Mouse (Mus musculus): Measurements from ENCODE around the gene Rrp8. TPM values are rescaled to one million over a fixed set of nuclear protein-coding genes. Genes with fewer than 3 reads are reported as not detected.

Rrp8 gene
- polyA plus RNA-seq, 1 experiment from 2014 or later, result 19.3 TPM

DNA sequence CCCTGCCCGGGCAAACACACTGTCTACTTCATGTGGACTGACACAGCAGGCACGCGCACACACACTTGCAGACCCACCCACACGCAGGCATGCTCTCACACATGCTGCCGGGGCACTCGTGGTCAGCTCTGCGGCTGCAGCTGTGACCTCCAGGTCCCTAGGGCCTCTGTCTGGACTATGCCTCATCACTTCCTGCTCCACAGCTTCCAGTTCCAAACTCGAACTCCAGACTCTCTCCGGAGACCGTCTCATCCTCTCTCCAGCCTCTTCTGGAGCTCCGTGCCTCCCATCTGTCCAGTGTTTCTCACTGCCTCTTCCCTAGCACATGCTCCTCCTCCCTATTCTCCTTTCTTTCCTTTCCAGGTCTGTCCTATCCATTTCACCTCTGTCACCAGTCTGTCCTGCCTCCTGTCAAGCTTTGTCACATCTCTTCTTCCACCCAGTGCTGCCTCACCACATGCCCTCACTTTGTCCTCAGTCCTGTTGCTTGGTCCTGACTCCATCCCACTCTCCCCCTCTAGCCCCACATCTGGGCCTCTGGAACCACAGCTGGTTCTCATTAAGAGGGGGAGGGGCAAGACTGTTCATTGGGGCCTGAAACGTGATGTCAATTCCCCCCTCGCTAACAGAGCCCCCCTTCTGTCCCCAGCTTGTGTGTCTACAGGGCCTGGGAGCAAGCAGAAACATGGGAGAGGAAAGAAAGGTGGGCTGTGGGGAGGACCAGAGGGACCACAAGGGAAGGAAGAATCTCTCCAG is 40.8 kb upstream of the Rrp8 start:
- Histone ChIP-seq H3K36me3 (ENCODE audit: insufficient read depth, low read length) (no peaks in the 10 kb centered on the region), H3K4me3 (ENCODE audit: low read depth, low read length) (no peak overlapping the region), H3K27ac (ENCODE audit: low read length) (peak overlapping the region; percentile 47), H3K9ac (replicated peaks; ENCODE audit: low read depth) (no peak overlapping the region), H3K27me3 (replicated peaks; ENCODE audit: insufficient read depth, low read length) (no peaks in the 10 kb centered on the region), H3K4me2 (replicated peaks; ENCODE audit: low read depth, low read length) (peak overlapping the region; percentile 37), H3K9me3 (ENCODE audit: low read length) (no peaks in the 10 kb centered on the region), H3K4me1 (ENCODE audit: insufficient read depth, low read depth, low read length) (peaks cover 10% of the 10 kb centered on the region; the same call in 1 of the 2 replicates)
- DNase-seq (ENCODE audit: low spot score) (peak; percentile 81), ATAC-seq (peak; percentile 74)
- 29% methylated on average over 13 of the region's 13 CpGs for WGBS
- TF ChIP-seq CTCF (IDR thresholded peaks at IDR 0.05), result no peak
- TF ChIP-seq EP300 (IDR thresholded peaks at IDR 0.05), result 0 out of 2 replicates have a peak, but pooled peaks have one; percentile 50

DNA sequence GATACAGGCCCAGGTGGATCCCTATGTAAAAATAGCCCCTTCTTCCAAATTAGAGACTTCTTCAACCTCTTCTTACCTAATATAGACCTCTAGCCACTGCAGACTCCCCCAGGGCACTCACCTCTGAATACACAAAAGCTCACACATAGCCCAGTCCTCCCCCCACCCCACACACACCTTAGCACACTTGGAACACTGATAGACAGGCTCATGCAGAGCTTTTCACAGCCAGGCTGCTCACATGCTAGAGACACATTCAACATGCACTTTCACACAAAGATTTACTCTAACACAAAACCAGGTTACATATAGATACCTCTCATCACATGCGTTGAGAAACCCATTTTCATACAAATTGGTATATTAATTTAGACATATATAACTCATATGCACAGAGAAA is 40.1 kb upstream of the Rrp8 start:
- Histone ChIP-seq H3K27ac (ENCODE audit: low read length) (no peak overlapping the region), H3K36me3 (ENCODE audit: insufficient read depth, low read length) (no peaks in the 10 kb centered on the region), H3K4me1 (ENCODE audit: insufficient read depth, low read depth, low read length) (peaks cover 10% of the 10 kb centered on the region; the same call in 1 of the 2 replicates), H3K9me3 (ENCODE audit: low read length) (no peaks in the 10 kb centered on the region), H3K4me2 (replicated peaks; ENCODE audit: low read depth, low read length) (0 out of 2 replicates have a peak overlapping the region, but pooled peaks have one; percentile 37), H3K9ac (replicated peaks; ENCODE audit: low read depth) (no peak overlapping the region), H3K4me3 (ENCODE audit: low read depth, low read length) (no peak overlapping the region), H3K27me3 (replicated peaks; ENCODE audit: insufficient read depth, low read length) (no peaks in the 10 kb centered on the region)
- no peak for DNase-seq (ENCODE audit: low spot score)
- ATAC-seq, result no peak
- WGBS, result 81% methylated on average over 1 of the region's 1 CpGs
- no peak for TF ChIP-seq EP300 (IDR thresholded peaks at IDR 0.05)
- TF ChIP-seq CTCF (IDR thresholded peaks at IDR 0.05), result no peak

DNA sequence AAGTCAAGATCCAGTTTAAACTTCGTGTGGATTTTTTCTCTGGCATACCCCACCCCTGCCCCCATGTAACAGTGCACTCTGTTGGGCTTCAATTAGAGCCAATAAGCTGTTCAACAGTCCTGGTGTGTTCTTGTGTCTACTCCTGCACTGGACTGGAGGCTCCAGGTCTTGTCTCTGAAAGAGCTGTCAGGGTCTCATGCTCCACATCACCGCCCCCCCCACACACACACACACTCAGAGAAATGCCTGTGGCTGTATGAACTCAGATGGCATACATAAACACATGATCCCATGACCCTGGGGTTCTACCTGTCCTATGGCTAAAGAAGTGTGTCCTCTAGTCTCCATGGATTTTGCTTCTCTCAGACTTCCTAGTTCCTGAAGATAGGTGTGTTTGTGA is 38.8 kb upstream of the Rrp8 start:
- H3K27ac ChIP-seq (ENCODE audit: low read length), result no peak overlapping the region
- ATAC-seq (no peak), DNase-seq (ENCODE audit: low spot score) (no peak)
- no peak overlapping the region for H3K4me3 ChIP-seq (ENCODE audit: low read depth, low read length)
- no peaks in the 10 kb centered on the region for H3K36me3 ChIP-seq (ENCODE audit: insufficient read depth, low read length)
- no peaks in the 10 kb centered on the region for H3K27me3 ChIP-seq (replicated peaks; ENCODE audit: insufficient read depth, low read length)
- H3K9ac ChIP-seq (replicated peaks; ENCODE audit: low read depth), result no peak overlapping the region
- 81% methylated on average over 2 of the region's 2 CpGs for WGBS
- H3K4me2 ChIP-seq (replicated peaks; ENCODE audit: low read depth, low read length), result no peak overlapping the region
- peaks cover 10% of the 10 kb centered on the region; the same call in 1 of the 2 replicates for H3K4me1 ChIP-seq (ENCODE audit: insufficient read depth, low read depth, low read length)
- TF ChIP-seq EP300 (IDR thresholded peaks at IDR 0.05) (no peak), CTCF (IDR thresholded peaks at IDR 0.05) (no peak)
- no peaks in the 10 kb centered on the region for H3K9me3 ChIP-seq (ENCODE audit: low read length)

DNA sequence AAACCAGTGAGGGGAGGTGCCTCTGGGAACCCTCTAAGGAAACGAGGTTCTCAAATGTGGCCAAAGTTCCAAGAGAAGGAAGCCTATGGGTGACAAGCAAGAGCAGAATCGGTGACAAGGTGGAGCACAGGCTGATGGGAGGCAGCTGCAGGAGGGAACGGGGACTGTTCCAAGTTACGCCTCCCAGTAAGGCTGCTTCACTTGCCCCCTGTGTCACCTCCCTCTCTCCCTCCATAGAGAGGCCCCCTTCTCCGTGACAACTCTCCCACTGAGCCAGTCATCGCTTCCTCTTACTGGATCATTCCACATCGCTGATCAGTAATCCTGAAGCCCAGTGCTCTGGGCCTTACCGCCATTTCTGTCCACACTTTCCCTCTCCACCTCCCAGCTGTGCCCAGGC is 37.5 kb upstream of the Rrp8 start:
- DNase-seq (ENCODE audit: low spot score), result peak; percentile 70
- TF ChIP-seq CTCF (IDR thresholded peaks at IDR 0.05) (no peak), EP300 (IDR thresholded peaks at IDR 0.05) (no peak)
- WGBS, result 60% methylated on average over 8 of the region's 8 CpGs
- peaks cover 10% of the 10 kb centered on the region; the same call in 1 of the 2 replicates for H3K4me1 ChIP-seq (ENCODE audit: insufficient read depth, low read depth, low read length)
- H3K4me3 ChIP-seq (ENCODE audit: low read depth, low read length), result no peak overlapping the region
- H3K4me2 ChIP-seq (replicated peaks; ENCODE audit: low read depth, low read length), result no peak overlapping the region
- H3K9me3 ChIP-seq (ENCODE audit: low read length), result no peaks in the 10 kb centered on the region
- H3K27ac ChIP-seq (ENCODE audit: low read length), result no peak overlapping the region
- no peaks in the 10 kb centered on the region for H3K36me3 ChIP-seq (ENCODE audit: insufficient read depth, low read length)
- H3K27me3 ChIP-seq (replicated peaks; ENCODE audit: insufficient read depth, low read length), result no peaks in the 10 kb centered on the region
- peak; percentile 30 for ATAC-seq
- no peak overlapping the region for H3K9ac ChIP-seq (replicated peaks; ENCODE audit: low read depth)

DNA sequence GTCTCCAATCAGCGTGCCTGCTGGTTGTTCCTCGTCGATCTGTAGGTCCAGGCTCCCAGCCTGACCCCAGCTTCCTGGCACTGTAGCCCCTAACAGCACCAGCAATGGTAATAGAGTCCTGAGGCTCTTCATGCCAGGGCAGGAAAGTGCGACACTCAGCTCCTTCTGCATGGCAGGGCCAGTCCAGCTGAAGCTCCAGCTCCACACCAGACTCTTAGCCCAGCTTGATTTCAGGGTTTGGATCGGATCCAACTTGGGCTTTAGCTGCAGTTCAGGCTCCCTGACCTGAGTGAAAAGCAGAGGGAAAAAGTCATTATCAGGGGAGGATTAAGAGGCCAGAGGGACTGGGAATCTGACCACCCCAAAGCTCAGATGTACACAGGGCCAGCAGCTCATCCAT is 35.9 kb upstream of the Rrp8 start:
- H3K9ac ChIP-seq (replicated peaks; ENCODE audit: low read depth), result no peak overlapping the region
- no peaks in the 10 kb centered on the region for H3K36me3 ChIP-seq (ENCODE audit: insufficient read depth, low read length)
- 67% methylated on average over 5 of the region's 5 CpGs for WGBS
- no peaks in the 10 kb centered on the region for H3K27me3 ChIP-seq (replicated peaks; ENCODE audit: insufficient read depth, low read length)
- ATAC-seq, result no peak
- H3K4me2 ChIP-seq (replicated peaks; ENCODE audit: low read depth, low read length), result no peak overlapping the region
- H3K4me3 ChIP-seq (ENCODE audit: low read depth, low read length), result no peak overlapping the region
- TF ChIP-seq EP300 (IDR thresholded peaks at IDR 0.05), result no peak
- no peak for TF ChIP-seq CTCF (IDR thresholded peaks at IDR 0.05)
- H3K9me3 ChIP-seq (ENCODE audit: low read length), result no peaks in the 10 kb centered on the region
- H3K27ac ChIP-seq (ENCODE audit: low read length), result no peak overlapping the region
- peaks cover 5% of the 10 kb centered on the region; the same call in 1 of the 2 replicates for H3K4me1 ChIP-seq (ENCODE audit: insufficient read depth, low read depth, low read length)
- DNase-seq (ENCODE audit: low spot score), result no peak

DNA sequence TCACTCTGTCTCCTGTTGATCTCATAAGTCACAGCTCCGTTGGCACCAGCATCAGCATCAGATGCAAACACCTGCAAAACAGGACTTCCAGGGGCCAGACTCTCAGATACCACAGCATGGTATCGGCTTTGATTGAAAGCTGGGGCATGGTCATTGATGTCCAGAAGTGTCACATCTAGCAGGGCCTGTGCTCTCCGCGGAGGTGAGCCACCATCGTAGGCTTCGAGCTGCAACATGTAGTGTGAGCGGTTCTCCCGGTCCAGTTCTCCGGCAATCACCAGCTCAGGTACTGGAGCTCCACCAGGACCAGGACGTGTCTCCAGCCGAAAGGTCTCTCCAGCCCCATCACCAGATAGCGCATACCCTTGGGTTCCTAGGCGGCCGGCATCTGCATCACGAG is 35.1 kb upstream of the Rrp8 start:
- Histone ChIP-seq H3K9ac (replicated peaks; ENCODE audit: low read depth) (no peak overlapping the region), H3K9me3 (ENCODE audit: low read length) (no peaks in the 10 kb centered on the region), H3K4me1 (ENCODE audit: insufficient read depth, low read depth, low read length) (no peaks in the 10 kb centered on the region; the same call in 1 of the 2 replicates), H3K27me3 (replicated peaks; ENCODE audit: insufficient read depth, low read length) (no peaks in the 10 kb centered on the region), H3K4me3 (ENCODE audit: low read depth, low read length) (no peak overlapping the region), H3K27ac (ENCODE audit: low read length) (no peak overlapping the region), H3K36me3 (ENCODE audit: insufficient read depth, low read length) (no peaks in the 10 kb centered on the region), H3K4me2 (replicated peaks; ENCODE audit: low read depth, low read length) (no peak overlapping the region)
- no peak for ATAC-seq
- no peak for DNase-seq (ENCODE audit: low spot score)
- WGBS, result 95% methylated on average over 15 of the region's 15 CpGs
- no peak for TF ChIP-seq CTCF (IDR thresholded peaks at IDR 0.05)
- no peak for TF ChIP-seq EP300 (IDR thresholded peaks at IDR 0.05)
